Mouse (Mus musculus) thymus, adult 2 months (tissue): ENCODE measurements around the gene Heatr4. TPM values are rescaled to one million over a fixed set of nuclear protein-coding genes. Genes with fewer than 3 reads are reported as not detected.
"Not testable (repeated sequence)": the region's sequence is repeated elsewhere in the genome, so short reads cannot be mapped to it uniquely, and the experiment has no call there.

ENCODE experiments used
- DNase-seq: peaks from one replicate; pipeline ENCODE4 v3.0.0; 2021
- H3K27ac ChIP-seq: fragments of 200-500 bp; 2 replicates; pipeline ENCODE4 v1.5.1; 2012; ENCODE audit warnings: low read length, control low read depth; ENCODE audit not compliant: control insufficient read depth, insufficient read depth
- H3K27me3 ChIP-seq: fragments of 200-500 bp; 2 replicates; pipeline ENCODE4 v1.6.1; 2012; ENCODE audit warnings: mild to moderate bottlenecking, low read length, moderate library complexity, mixed read lengths; ENCODE audit not compliant: control insufficient read depth, insufficient read depth
- H3K36me3 ChIP-seq: fragments of 200-500 bp; 2 replicates; pipeline ENCODE4 v1.6.1; 2012; ENCODE audit warnings: mild to moderate bottlenecking, low read length, moderate library complexity; ENCODE audit not compliant: control insufficient read depth, insufficient read depth
- H3K4me1 ChIP-seq: fragments of 200-500 bp; replicated peaks from 2 replicates; pipeline ENCODE4 v1.6.1; 2012; ENCODE audit warnings: low read length; ENCODE audit not compliant: control insufficient read depth, insufficient read depth
- H3K4me3 ChIP-seq: fragments of 200-500 bp; 2 replicates; pipeline ENCODE4 v1.5.1; 2012; ENCODE audit warnings: mild to moderate bottlenecking, low read length, control low read depth, moderate library complexity; ENCODE audit not compliant: control insufficient read depth, insufficient read depth
- CTCF ChIP-seq: fragments of 200-500 bp; IDR thresholded peaks from 2 replicates; pipeline ENCODE4 v1.5.1; 2012; ENCODE audit warnings: mild to moderate bottlenecking, control low read depth, low read length, moderate library complexity, borderline replicate concordance; ENCODE audit not compliant: control insufficient read depth, poor library complexity, insufficient read depth; ENCODE audit errors: extremely low read depth
- POLR2A ChIP-seq: fragments of 200-500 bp; IDR thresholded peaks from 2 replicates; pipeline ENCODE4 v1.6.1; 2012; ENCODE audit warnings: mild to moderate bottlenecking, low read length, control low read depth, moderate library complexity; ENCODE audit not compliant: control insufficient read depth, poor library complexity, insufficient read depth; ENCODE audit errors: extremely low read depth
- WGBS: fragments of 180-500 bp; shearing (Covaris S2); methylation state at CpG from one replicate; pipeline ENCODE4 v1.1.7; 2018; 5-methylcytosine and 5-hydroxymethylcytosine counted together
- polyA plus RNA-seq: library from polyadenylated mRNA; depleted of rRNA; stranded (reverse); fragments of >200 nt; gene quantifications from 2 replicates; pipeline ENCODE4 v1.2.3, GENCODE M21; 2012

Gene Heatr4
- polyA plus RNA-seq, 1 experiment, result not detected

GRCm38 (mm10) chr12:83940031-83940430, 44.6 kb downstream of the Heatr4 start:
- no peaks in the 10 kb centered on the region for H3K27me3 ChIP-seq
- no peak for DNase-seq
- H3K4me1 ChIP-seq, result no peaks in the 10 kb centered on the region
- TF ChIP-seq POLR2A (no peak), CTCF (no peak)
- H3K36me3 ChIP-seq, result no peaks in the 10 kb centered on the region
- no peak overlapping the region for H3K4me3 ChIP-seq
- H3K27ac ChIP-seq, result no peak overlapping the region
- WGBS, result 88% methylated on average over 4 of the region's 4 CpGs

GRCm38 (mm10) chr12:83939332-83939731, 45.3 kb downstream of the Heatr4 start:
- H3K27ac ChIP-seq, result no peak overlapping the region
- no peaks in the 10 kb centered on the region for H3K27me3 ChIP-seq
- H3K4me3 ChIP-seq, result no peak overlapping the region
- no peaks in the 10 kb centered on the region for H3K36me3 ChIP-seq
- whole genome bisulfite sequencing, result 96% methylated on average over 2 of the region's 2 CpGs
- no peak for DNase-seq
- H3K4me1 ChIP-seq, result no peaks in the 10 kb centered on the region
- no peak for TF ChIP-seq CTCF

DNA sequence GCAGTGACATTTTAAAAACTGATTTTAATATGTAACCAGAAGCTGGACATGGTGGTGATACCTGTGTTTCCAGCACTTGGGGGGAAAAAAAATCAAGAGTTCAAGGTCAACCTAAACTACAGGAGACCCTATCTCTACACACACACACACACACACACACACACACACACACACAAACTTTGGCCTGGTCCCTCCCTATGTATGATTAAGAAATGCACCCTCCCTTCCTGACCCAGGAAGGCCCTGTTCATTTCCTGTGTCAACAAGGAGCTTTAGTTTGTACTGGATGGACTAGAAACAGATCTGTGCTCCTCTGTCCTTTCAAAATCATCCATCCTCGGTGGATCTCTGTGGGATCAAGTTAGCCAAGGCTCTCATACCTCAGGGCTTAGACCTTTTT, 46.1 kb downstream of the Heatr4 start:
- not testable (repeated sequence) for H3K27ac ChIP-seq, H3K4me1 ChIP-seq, H3K4me3 ChIP-seq, DNase-seq, H3K27me3 ChIP-seq, H3K36me3 ChIP-seq
- WGBS, result 67% methylated on average over 1 of the region's 1 CpGs

DNA sequence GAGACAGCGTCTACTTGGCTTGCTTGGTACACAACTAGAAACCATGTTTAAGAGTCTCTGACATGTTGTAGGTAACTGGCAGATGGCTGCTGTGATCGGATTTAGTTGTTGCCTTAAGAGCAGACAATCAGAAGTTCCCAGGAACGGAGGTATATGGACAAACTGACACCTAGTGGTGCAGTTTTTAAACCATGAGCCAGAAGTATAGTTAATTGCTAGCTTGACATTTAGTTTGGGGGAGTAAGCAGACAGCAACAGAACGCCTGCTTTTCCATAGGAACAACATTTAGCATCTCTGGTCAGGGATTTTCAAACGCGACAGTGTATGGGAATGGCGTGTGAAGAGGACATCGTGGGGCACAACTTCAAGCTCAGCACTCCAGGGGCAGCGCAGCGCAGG, 47.1 kb downstream of the Heatr4 start:
- no peaks in the 10 kb centered on the region for H3K4me1 ChIP-seq
- no peak overlapping the region for H3K27ac ChIP-seq
- H3K27me3 ChIP-seq, result no peaks in the 10 kb centered on the region
- no peak overlapping the region for H3K4me3 ChIP-seq
- no peak for DNase-seq
- WGBS, result 77% methylated on average over 10 of the region's 10 CpGs
- H3K36me3 ChIP-seq, result no peaks in the 10 kb centered on the region
- TF ChIP-seq POLR2A (no peak), CTCF (no peak)

DNA sequence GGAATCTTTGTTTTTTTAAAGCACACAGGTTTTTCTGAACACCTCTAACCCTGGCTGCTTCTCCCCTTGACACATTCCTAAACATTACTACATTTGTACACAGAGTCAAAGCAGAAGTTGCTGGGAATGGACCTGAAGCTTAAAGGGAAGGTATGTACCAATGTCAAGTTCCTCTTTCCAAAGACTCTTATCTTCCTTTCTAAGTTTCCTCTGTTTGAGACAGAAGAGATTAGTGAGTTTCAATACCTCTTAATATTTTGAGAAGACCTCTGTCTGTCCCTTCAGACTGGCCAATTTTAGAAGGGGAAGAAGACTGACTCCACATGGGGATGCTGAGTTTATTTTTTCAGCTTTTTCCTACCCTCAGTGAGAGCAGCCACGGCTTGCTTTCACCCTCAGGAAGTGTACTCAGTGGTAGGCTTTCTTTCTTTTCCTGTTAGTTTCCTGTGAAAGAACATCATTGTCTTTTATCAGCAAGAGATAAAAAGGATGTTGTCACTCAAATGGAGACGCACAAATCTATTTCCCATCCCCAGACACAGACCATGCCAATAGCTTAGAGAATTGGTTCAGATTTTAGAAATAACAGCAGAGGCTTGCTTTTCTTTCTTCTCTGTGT, 55.4 kb downstream of the Heatr4 start:
- 1% methylated on average over 2 of the region's 2 CpGs for WGBS
- DNase-seq, result peak; percentile 20
- TF ChIP-seq CTCF, result no peak
- TF ChIP-seq POLR2A, result no peak

DNA sequence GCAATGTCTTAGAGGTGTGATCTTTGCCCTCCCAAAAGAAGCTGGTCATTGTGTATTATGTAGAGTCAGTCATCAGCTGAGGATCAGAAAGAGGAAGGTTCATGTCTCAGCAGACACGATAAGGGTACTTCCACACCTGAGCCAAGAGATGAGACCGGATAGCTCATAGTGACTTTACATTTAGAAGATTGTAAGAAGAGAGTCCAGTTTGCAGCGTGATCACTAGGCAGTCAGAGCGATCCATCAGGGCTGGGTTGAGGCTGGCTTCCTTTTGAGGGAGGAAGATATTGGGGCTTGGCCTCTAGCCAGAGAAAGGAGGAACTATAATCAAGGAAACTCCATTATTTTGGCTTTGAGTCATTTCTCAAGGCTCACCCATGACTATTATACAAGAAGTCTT, 56.9 kb downstream of the Heatr4 start:
- 26% methylated on average over 4 of the region's 4 CpGs for whole genome bisulfite sequencing
- Histone ChIP-seq H3K4me3 (no peak overlapping the region), H3K36me3 (no peaks in the 10 kb centered on the region), H3K27me3 (no peaks in the 10 kb centered on the region), H3K27ac (no peak overlapping the region), H3K4me1 (peaks cover 3% of the 10 kb centered on the region)
- no peak for TF ChIP-seq CTCF
- TF ChIP-seq POLR2A, result no peak
- DNase-seq, result no peak

More for the DNA sequence above, 55.4 kb downstream of the Heatr4 start:
- no peaks in the 10 kb centered on the region for H3K27me3 ChIP-seq
- no peak overlapping the region for H3K27ac ChIP-seq
- no peaks in the 10 kb centered on the region for H3K36me3 ChIP-seq
- no peak overlapping the region for H3K4me3 ChIP-seq
- H3K4me1 ChIP-seq, result peaks cover 3% of the 10 kb centered on the region

GRCm38 (mm10) chr12:83926061-83926460, 58.6 kb downstream of the Heatr4 start:
- no peak for DNase-seq
- Histone ChIP-seq H3K27me3 (no peaks in the 10 kb centered on the region), H3K27ac (no peak overlapping the region), H3K4me1 (peaks cover 3% of the 10 kb centered on the region), H3K4me3 (no peak overlapping the region), H3K36me3 (no peaks in the 10 kb centered on the region)
- TF ChIP-seq POLR2A (no peak), CTCF (no peak)
- 96% methylated on average over 2 of the region's 2 CpGs for WGBS
